In the genomic region with DNA sequence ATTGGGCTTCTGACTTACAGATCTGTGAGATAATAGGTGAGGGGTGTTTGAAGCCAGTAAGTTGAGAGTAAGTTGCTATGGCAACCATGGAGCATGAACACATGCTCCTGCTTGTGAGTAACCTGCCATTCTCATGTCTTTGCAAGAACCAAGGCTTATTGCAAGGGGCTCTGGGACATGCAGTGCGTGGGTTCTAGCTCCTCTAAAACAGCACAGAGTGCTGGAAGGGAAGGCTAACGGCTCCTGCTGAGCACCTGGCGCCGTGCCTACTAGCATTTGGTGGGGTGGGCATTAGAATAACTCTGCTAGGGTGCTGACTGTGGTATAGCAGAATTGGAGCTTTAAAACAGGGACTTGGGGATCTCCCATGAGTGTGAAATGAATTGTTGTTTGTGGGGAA, we compare ENCODE assay signal across 16 mouse cellular contexts.
DNase-seq lines count a peak whose midpoint lies in the region; TF ChIP-seq lines count a peak whose summit lies in the region.
"Had no signal": no experiment of that assay in that cellular context is flagged by ENCODE, and none has a peak within 500 bp of the region (broad histone marks: within the 10 kb centered on the region; RNA-seq: fewer than 3 reads in every experiment).

No protein-coding gene starts in this region.

- TF ChIP-seq CTCF in left cerebral cortex, adult 2 months (IDR thresholded peaks at IDR 0.05), result no peak

- peak; percentile 31 to 57 for DNase-seq in left cerebral cortex, postnatal 10 days (ENCODE audit: extremely low spot score in 1 of 2, low spot score in 2 of 2)
- no peak for DNase-seq in left cerebral cortex, adult 2 months (ENCODE audit: extremely low spot score in 1 of 2, low spot score in 2 of 2)
- peak; percentile 43 for DNase-seq in layer of hippocampus, adult 11-12 months (ENCODE audit: low spot score)
- peak; percentile 65 for DNase-seq in layer of hippocampus, adult 9-11 months
- DNase-seq in right cerebral cortex, postnatal 4 days, result peak; percentile 41
- no peak for DNase-seq in urinary bladder, postnatal 14 days (ENCODE audit: low spot score)
- DNase-seq in adrenal gland, adult 8-10 months, result no peak
- DNase-seq: cerebellum, adult 11 months; heart, adult 2 months; kidney, adult 8-10 months; kidney, postnatal 25 days; lung, embryonic 14.5 days; thymus, adult 2 months had no signal

- no peak overlapping the region for H3K4me3 ChIP-seq in left cerebral cortex, adult 2 months
- H3K4me3 ChIP-seq: erythroblast, embryonic 14.5 days; heart, adult 2 months; limb, embryonic 10.5 days; midbrain, embryonic 12.5 days had no signal

- intact Hi-C loops in left cerebral cortex, postnatal 10 days (cut with DNase I), result no loop called here
- intact Hi-C loops in left cerebral cortex, adult 2 months (cut with DNase I), result no loop called here

- H3K27ac ChIP-seq in left cerebral cortex, adult 2 months, result no peak overlapping the region
- H3K27ac ChIP-seq: heart, adult 2 months; limb, embryonic 10.5 days; midbrain, embryonic 12.5 days had no signal

Comparison
In these comparisons a context has a peak if more than half of its experiments do, and no peak if none do; other contexts are left out.
1. DNase-seq: peak in left cerebral cortex, postnatal 10 days (2 of 2), layer of hippocampus, adult 11-12 months (single experiment), layer of hippocampus, adult 9-11 months (single experiment) and right cerebral cortex, postnatal 4 days (single experiment); none in left cerebral cortex, adult 2 months (0 of 2), urinary bladder, postnatal 14 days (single experiment) and adrenal gland, adult 8-10 months (single experiment).